Mouse (Mus musculus) kidney, adult 9 months (tissue): ENCODE measurements around the gene Celf3.

Source experiments
- DNase-seq: peaks from one replicate; pipeline ENCODE4 v3.0.0; 2022

The Celf3 gene

DNA sequence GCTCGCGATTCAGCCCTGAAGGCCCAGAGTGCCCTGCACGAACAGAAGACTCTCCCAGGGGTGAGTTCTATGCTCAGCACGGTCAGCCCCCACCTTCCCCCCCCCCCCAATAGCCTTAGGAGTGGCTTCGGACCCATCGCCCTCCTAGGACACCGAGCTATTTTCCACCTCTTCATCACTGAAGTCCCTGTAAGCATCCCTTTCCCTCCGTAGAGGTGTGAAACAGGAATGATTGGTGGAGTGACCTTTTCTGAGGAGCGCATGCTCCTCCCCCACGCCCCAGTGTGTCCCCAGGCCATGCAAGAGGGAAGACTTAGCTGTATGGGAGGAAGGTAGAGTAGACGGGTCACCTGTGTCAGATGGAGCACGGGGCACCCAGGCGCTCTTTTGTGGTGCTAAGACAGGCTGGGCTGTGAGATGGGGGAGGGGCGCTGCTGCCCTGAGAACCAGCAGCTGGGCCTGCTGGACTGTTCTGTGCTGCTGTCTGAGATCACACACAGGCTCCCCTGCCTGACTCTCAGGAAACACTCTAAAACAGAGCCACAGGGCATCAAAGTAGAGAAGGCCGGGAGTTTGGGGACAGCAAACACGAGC lies 2.3 kb downstream of the Celf3 start, which contains the start of gene Riiad1:
Gene Riiad1 (minus strand): TSS at position 51 of the 594 bp plus-strand sequence.
- DNase-seq, result no peak

DNA sequence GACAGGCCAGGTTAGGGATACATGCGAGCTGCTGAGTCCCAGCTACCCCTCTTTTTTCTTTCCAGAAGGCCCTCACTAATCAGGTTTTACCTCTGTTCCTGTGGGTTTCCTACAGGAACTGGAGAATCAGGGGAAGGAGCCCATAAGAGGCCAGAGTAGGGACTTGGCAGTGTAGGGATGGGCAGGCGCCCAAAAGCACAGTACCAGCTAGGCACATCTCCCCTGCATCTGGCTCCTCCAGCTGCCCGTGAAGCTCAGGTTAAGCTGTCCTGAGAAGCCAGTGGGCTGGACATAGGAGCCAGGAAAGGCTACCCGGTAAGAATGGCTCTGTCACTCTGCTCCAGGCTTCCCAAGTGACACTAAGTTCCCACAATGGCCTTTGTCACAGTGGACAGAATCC lies 3.3 kb downstream of the Celf3 start:
- no peak for DNase-seq

DNA sequence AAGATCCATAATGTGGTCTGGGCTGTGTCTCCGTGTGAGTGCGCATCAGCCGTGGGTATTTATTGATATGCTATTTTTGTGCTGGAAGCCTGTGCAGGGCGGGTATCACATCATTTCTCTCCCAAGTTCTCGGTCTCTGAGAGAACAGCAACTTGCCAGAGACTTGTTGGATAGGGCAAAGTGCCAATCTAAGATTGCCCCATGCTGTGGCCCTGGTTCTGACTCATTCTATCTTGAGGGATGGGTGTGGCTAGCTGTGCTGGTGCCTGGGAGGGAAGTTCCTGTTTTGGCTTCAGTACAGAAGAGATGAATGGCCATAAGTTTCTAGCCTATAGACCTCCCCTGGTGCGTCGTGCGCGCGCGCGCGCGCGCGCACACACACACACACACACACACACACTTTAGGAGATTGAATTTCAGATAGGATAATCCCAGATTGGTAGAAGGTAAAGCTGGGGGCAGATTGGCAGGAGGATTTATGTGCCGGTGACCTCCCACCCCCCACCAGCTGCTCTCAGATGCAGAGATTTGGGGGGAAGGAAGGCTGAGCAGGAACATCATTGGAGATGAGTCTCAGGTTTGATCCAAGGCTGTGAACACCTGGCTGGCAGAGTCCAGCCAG lies 4.8 kb downstream of the Celf3 start:
- no peak for DNase-seq

DNA sequence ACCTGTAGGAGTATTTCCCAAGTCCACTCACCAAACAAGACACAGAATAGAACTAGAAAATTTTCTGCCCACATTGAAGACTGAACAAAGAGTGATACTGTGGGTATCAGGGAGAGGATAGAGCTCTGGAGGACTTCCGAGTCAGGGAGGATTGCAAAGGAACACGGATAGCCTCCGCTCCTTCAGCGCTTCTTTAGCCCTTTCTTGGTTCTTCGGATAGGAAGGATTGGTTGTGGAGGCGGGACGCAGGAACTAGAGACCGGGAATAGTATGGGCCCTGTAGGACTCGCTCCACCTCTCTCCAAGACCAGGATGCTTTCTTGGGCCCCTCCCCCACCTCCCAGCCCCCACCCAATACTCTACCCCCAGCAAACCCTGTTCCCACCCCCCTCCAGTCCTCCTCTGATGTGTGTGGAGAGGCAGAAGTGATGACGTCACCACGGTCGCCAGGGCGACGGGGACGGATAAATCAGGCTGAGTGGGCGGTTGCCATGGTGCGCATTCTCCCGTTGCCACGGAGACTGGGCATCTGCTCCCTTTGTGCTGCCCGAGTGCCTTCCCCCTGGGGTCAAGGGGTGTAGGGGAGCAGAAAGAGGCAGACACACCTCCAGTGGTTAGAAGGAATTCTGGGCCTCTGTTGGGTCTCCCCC lies 5.8 kb downstream of the Celf3 start:
- no peak for DNase-seq

DNA sequence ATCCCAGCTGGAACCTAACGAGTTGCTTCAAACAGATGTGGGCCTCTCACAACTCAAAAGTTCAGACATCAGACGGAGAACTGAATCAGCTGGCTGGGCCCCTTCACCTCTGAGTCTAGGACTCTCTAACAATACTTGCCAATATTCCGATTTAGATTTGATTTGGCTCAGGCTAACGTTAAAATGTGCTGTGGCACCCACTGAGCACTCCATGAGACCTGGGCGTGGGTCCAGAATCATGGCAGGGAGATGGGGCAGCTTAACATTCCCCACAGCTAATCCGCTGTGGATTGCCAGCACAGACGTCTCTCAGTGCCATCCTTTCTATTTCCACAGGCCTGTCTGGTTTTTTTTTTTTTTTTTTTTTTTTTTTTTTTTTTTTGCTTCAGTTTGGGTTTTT lies 7.8 kb downstream of the Celf3 start:
- no peak for DNase-seq

DNA sequence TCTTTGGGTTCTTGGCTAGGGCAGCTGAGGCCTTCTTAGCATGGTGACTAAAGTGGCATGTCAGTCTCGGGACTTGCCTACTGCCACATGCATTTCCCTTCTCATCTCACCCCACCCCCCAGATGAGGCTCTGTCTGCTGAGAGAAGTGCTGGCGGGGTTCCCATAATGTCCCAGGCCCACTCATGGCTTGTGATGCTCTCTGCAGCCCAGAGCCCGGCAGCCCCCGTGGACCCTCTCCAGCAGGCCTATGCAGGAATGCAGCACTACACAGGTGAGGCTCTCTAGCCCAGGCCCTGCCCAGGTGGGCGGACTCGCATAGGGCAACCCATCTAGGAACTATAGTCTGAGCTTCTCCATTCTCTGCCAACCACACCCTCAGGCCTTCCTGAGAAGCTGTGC lies 9.5 kb downstream of the Celf3 start:
- no peak for DNase-seq

DNA sequence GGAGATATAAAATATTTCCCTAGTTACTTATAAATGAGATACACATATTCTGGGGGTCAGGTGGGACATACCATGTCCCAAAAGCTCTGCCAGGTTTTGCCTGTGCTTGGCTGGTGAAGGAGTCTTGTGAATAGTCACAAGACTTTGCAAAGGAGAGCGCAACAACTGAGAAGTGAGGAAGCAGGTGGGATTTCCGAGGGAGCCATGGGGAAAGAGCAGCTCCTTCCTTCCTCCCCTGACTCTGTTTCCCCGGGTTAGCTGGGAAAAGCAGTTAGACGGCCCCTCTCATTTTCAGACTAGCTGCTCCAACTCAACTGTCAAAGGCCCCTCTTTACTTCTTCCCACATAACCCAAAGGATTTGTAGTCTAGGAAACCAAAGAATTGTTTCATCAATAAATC lies 19.1 kb downstream of the Celf3 start:
- no peak for DNase-seq

DNA sequence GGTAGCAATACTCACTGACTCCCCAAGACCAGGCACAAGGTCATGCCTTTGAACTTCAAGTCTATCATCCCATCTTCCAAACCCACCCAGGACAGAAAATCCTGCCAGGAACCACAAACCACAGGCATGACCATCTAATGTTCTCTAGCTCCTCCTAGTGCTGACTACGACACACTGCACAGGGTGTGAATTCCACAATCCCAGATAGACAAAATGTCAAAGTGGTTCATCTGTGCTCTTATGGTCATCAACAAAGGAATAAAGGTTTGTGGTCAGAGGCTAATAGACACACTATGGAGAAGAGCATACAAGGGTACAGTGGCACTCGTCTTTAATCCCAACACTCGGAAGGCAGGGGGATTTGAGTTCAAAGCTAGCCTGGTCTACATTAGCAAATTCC lies 24.1 kb downstream of the Celf3 start:
- peak; percentile 39 for DNase-seq

DNA sequence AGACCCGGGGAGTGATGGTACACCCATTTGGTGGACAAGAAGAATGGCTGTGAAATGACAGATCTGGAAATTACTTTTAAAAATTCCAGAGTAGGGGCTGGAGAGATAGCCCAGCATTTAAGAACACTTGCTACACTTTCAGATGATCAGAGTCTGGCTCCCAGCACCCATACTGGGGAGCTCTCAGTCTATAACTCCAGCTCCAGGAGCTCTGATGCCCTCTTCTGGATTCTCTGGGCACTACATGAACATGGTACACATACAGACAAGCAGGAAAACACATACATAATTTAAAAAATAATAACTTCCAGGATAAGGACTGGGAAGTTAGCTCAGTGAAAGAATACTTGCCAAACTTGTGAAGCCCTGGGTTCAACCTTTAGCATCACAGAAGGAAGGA lies 28.6 kb downstream of the Celf3 start:
- DNase-seq, result peak; percentile 28

DNA sequence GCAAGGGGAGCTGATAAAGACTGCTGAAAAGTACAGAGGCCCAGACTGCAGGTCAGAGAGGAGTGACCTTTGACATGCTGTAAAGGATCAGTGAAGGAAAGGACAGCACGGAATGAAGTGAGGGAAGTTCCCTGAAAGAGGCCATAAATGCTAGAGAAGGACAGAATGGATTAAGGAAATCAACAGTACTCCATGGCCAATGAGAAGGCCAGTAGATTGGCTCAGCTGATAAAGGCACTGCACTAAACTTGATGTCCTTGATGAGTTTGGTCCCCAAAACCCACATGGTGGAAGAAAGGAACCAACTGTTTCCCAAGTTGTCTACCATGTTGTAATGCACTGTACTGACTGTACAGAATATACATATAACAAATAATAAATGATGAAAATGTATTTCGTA lies 48.6 kb downstream of the Celf3 start:
- no peak for DNase-seq

DNA sequence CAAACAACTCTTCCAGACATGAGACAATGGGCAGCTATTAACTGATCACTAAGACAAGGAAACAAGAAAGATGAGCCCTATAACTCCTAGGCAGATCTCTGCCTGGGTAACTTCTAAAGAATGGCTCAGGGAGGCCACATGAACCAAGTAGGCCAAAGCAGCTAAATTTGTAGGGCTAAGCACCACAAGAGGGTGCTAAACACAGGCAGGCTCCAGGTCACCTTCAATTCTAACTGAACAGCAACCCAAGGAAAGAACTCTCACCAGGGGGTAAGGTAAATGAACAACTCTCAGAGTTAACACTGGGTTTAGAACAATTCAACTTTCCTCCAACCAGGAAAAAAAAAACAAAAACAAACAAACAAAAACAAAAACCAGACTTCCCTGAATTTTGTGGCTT lies 55.9 kb downstream of the Celf3 start:
- DNase-seq, result peak; percentile 90

DNA sequence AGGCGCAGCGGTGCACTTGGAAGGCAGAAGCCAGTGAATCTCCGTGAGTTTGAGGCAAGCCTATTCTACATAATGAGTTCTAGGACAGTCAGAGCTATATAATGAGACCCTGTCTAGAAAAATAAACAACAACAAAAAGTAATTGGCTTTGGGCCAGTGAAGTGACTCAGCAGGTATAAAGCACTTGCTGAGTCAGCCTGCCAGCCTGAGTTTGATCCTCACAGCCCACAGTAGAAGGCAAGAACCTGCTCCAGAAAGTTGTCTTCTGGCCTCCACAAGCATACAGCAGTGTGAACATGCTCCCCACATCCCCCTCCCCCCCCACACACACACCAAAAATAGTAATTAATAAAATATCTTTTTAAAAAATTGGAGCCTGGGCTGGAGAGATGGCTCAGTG lies 59.1 kb downstream of the Celf3 start:
- DNase-seq, result no peak
